Mouse (Mus musculus) R1 (cell line): ENCODE results near the gene Csf1.

ENCODE experiments used
- DNase-seq: peaks from one replicate; pipeline ENCODE4 v3.0.0-alpha.2; 2018; ENCODE audit warnings: low read depth, low spot score

Csf1 gene

GRCm38 (mm10) chr3:107704371-107704705 lies 55.9 kb downstream of the Csf1 start:
- no peak for DNase-seq

- no peak for DNase-seq
These were observed 56.4 kb downstream of the Csf1 start for GRCm38 (mm10) chr3:107703675-107704370.

GRCm38 (mm10) chr3:107701767-107702394 lies 58.4 kb downstream of the Csf1 start:
- DNase-seq, result no peak

GRCm38 (mm10) chr3:107700625-107701024 lies 59.6 kb downstream of the Csf1 start:
- DNase-seq, result no peak

DNA sequence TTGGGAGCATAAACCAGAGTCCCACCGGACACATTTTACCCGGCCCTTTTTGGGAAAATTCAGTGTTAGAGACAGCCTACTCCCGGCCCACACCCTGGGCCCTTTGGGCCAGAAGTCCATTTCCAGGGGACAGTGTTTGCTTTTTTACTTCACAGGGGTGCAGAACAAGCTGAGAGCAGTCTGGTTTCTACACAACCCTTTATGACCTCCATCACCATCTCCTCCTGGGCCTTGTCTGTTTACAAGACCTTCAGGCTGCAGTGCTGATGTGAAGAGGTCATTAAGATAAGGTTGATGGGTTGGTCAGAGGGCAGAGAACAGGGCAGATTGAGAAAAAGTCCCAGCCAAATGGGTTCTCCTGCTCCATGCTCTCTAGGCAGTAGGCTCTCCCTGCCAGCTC lies 63.4 kb downstream of the Csf1 start:
- no peak for DNase-seq

DNA sequence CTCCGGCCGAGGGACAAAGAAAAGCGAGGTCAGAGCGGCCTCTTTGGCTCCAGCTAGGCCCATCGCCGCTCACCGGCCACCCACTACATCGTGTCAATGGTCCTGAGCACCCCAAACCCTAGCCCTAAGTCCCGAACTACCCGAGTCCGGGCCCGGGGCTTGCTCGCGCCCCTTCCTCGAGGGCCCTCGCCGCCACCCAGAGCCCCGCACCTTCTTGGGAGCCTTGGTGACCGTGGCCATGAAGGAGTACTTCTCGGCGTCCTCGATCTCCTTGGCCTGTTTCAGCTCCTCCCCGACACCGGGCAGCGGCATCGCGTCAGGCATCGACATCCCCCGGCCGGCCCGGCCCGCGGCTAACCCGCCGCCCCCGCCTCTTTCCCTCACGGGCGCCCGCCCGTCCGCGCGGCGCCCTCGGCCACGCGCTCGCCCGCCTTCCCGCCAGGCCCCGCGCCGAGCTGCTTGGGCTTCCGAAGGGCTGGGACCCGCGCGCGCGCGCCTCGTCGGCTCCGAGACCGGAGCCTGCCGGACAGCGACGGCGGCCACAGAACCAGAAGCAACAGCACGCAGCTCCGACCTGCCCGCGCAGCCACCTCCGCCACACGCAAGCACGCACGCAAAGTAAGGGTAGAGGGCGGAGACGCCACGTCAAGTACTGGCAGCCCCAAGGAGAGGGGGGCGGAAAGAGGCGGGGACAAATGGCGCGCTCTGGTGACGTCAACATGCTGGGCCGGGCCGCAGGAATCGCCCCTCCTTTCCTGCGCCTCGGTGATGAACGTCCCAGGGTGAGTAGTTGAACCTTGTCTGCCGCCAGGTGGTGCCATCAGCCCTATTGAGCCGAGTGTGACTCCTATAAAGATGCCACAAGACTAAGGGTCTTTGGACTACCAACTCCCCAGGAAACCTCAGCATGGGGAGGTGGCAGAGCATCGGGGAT lies 64.1 kb downstream of the Csf1 start, which contains the start of gene Ahcyl1:
Gene Ahcyl1, minus strand, starts transcription at position 613 of the 934 bp plus-strand sequence.
- DNase-seq, result peak; percentile 97

DNA sequence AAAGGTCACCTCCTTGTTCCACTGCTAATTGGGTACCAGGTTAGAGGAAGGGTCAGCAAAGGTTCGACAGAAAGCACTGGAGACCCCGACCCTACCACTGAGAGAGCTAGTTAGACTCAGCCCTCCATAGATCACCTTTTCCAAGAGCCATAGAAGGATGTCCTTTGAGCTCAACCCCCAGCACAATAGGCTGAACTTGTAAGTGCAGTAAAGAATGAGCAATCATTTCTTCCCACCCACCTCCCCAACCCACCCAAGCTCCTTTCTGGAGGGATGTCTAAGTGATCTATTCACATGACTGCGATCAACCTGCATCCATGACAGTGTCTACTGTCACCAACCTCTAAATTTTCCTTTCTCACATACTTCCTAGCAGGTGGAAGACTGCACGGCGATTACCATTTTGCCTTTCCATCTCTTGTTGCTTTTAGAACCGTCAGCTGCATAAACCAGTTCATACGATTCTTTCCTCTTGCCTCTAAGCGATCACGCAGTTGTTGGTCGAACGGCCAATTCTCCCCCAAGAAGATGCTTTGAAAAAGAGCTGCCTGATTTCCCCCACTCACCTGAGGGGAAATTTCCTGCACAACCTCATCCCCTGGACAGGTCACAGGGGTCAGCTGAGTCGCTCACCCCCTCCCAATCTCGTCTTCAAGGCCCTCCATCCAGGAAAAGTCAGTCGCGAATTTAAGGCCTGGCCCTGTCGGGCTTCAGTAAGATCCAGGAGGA lies 64.9 kb downstream of the Csf1 start:
- no peak for DNase-seq

DNA sequence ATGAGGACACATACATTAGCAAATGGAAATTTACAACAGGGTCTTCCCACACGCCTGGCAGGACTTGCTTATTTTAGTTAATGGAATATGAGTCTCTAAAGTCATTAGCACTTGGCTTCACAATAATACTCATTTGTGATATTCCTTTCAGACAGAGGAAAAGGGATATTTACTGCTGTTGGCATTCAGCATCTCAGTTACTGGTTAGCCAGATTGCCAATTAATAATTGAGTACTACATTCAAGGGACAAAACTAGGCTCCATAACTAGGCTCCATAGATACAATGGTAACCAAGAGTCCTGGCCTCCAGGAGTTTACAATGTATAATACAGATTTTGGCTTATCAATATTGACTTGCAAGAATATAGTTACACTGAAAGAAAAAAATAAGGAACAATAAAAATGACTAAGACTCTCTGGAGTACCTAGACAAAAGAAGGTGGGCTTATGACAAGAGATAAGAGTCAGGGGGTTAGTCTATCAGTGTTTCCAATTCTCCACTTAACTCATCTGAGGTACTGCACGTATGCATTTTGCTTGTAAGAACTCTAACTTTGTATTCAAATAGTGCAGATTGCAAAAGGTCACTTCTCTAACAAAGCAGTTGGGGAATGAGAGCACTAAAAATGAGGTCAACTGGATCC lies 65.9 kb downstream of the Csf1 start:
- no peak for DNase-seq
